Mouse (Mus musculus) spleen, adult 2 months (tissue): ENCODE measurements around the gene P4ha2. TPM values are rescaled to one million over a fixed set of nuclear protein-coding genes. Genes with fewer than 3 reads are reported as not detected.
A peak's percentile ranks its signal among the peaks of the same experiment; 100 is the strongest.

ENCODE experiments used
- DNase-seq, 2 experiments: peaks; one replicate each; pipeline versions ENCODE4 v3.0.0 to v3.0.0-alpha.2; 2012 to 2021; ENCODE audit warnings: low spot score in 2 of 2, low read depth in 1 of 2
- H3K27ac ChIP-seq: fragments of 200-500 bp; 2 replicates; pipeline ENCODE4 v1.5.1; 2012; ENCODE audit warnings: low read length, inconsistent platforms; ENCODE audit not compliant: insufficient read depth
- H3K27me3 ChIP-seq: fragments of 200-500 bp; 2 replicates; pipeline ENCODE4 v1.6.1; 2012; ENCODE audit warnings: mild to moderate bottlenecking, moderate library complexity, low read length, inconsistent platforms; ENCODE audit not compliant: control insufficient read depth, insufficient read depth
- H3K36me3 ChIP-seq: fragments of 200-500 bp; 2 replicates; pipeline ENCODE4 v1.6.1; 2012; ENCODE audit warnings: mild to moderate bottlenecking, low read length, inconsistent platforms; ENCODE audit not compliant: control insufficient read depth, insufficient read depth
- H3K4me1 ChIP-seq: fragments of 200-500 bp; 2 replicates; pipeline ENCODE4 v1.6.1; 2011; ENCODE audit warnings: inconsistent platforms; ENCODE audit not compliant: control insufficient read depth, insufficient read depth, insufficient read length
- H3K4me3 ChIP-seq: fragments of 200-500 bp; 2 replicates; pipeline ENCODE4 v1.5.1; 2011; ENCODE audit warnings: mild to moderate bottlenecking, inconsistent platforms; ENCODE audit not compliant: insufficient read depth, insufficient read length; ENCODE audit errors: extremely low read depth
- CTCF ChIP-seq: fragments of 200-500 bp; IDR thresholded peaks from 2 replicates; pipeline ENCODE4 v1.5.1; 2011; ENCODE audit warnings: mild to moderate bottlenecking, inconsistent platforms; ENCODE audit not compliant: insufficient read depth, insufficient read length, insufficient replicate concordance; ENCODE audit errors: extremely low read depth
- POLR2A ChIP-seq: fragments of 200-500 bp; IDR thresholded peaks from 2 replicates; pipeline ENCODE4 v1.6.1; 2011; ENCODE audit warnings: low read depth, low read length, inconsistent platforms
- WGBS: fragments of 180-500 bp; shearing (Covaris S2); methylation state at CpG from one replicate; pipeline ENCODE4 v1.1.7; 2018; 5-methylcytosine and 5-hydroxymethylcytosine counted together
- polyA plus RNA-seq: library from polyadenylated mRNA; depleted of rRNA; stranded (reverse); fragments of >200 nt; gene quantifications from 2 replicates; pipeline ENCODE4 v1.2.3, GENCODE M21; 2012

Gene P4ha2
- polyA plus RNA-seq, 1 experiment, result 2.8 TPM

GRCm38 (mm10) chr11:54112920-54113319 lies 13.0 kb downstream of the P4ha2 start:
- Histone ChIP-seq H3K4me3 (no peak overlapping the region), H3K36me3 (no peaks in the 10 kb centered on the region), H3K27ac (peak overlapping the region; percentile 47; the same call in 1 of the 2 replicates), H3K27me3 (no peaks in the 10 kb centered on the region), H3K4me1 (no peaks in the 10 kb centered on the region)
- TF ChIP-seq CTCF (no peak), POLR2A (no peak)
- peak in 1 of 2 experiments; percentile 34 for DNase-seq
- WGBS, result 4% methylated on average over 10 of the region's 10 CpGs

GRCm38 (mm10) chr11:54113352-54113751 lies 13.5 kb downstream of the P4ha2 start:
- no peaks in the 10 kb centered on the region for H3K4me1 ChIP-seq
- TF ChIP-seq POLR2A (no peak), CTCF (no peak)
- WGBS, result 30% methylated on average over 4 of the region's 4 CpGs

GRCm38 (mm10) chr11:54114746-54115145 lies 14.9 kb downstream of the P4ha2 start:
- Histone ChIP-seq H3K27me3 (no peaks in the 10 kb centered on the region), H3K4me1 (no peaks in the 10 kb centered on the region), H3K36me3 (no peaks in the 10 kb centered on the region), H3K4me3 (no peak overlapping the region), H3K27ac (no peak overlapping the region)
- TF ChIP-seq POLR2A (no peak), CTCF (no peak)
- WGBS, result 93% methylated on average over 3 of the region's 3 CpGs
- DNase-seq, result no peak

More at GRCm38 (mm10) chr11:54113352-54113751, 13.5 kb downstream of the P4ha2 start:
- H3K36me3 ChIP-seq, result no peaks in the 10 kb centered on the region
- H3K27me3 ChIP-seq, result no peaks in the 10 kb centered on the region
- no peak for DNase-seq
- peak overlapping the region; percentile 47; the same call in 1 of the 2 replicates for H3K27ac ChIP-seq
- no peak overlapping the region for H3K4me3 ChIP-seq

- WGBS, result 88% methylated on average over 8 of the region's 8 CpGs
- no peaks in the 10 kb centered on the region for H3K27me3 ChIP-seq
- TF ChIP-seq CTCF (no peak), POLR2A (no peak)
- no peak for DNase-seq
- no peaks in the 10 kb centered on the region for H3K4me1 ChIP-seq
- H3K4me3 ChIP-seq, result no peak overlapping the region
- H3K36me3 ChIP-seq, result no peaks in the 10 kb centered on the region
- H3K27ac ChIP-seq, result no peak overlapping the region
These were observed 15.4 kb downstream of the P4ha2 start for GRCm38 (mm10) chr11:54115301-54115700.

GRCm38 (mm10) chr11:54115911-54116310 lies 16.0 kb downstream of the P4ha2 start:
- Histone ChIP-seq H3K27me3 (no peaks in the 10 kb centered on the region), H3K4me1 (no peaks in the 10 kb centered on the region), H3K4me3 (no peak overlapping the region), H3K27ac (no peak overlapping the region), H3K36me3 (no peaks in the 10 kb centered on the region)
- no peak for TF ChIP-seq POLR2A
- no peak for TF ChIP-seq CTCF
- WGBS, result 84% methylated on average over 3 of the region's 3 CpGs
- DNase-seq, result no peak

GRCm38 (mm10) chr11:54116406-54116805 lies 16.5 kb downstream of the P4ha2 start:
- H3K4me1 ChIP-seq, result no peaks in the 10 kb centered on the region
- H3K27ac ChIP-seq, result no peak overlapping the region
- H3K27me3 ChIP-seq, result no peaks in the 10 kb centered on the region
- DNase-seq, result no peak
- WGBS, result 85% methylated on average over 4 of the region's 4 CpGs
- H3K4me3 ChIP-seq, result no peak overlapping the region
- H3K36me3 ChIP-seq, result no peaks in the 10 kb centered on the region
- TF ChIP-seq CTCF (no peak), POLR2A (no peak)

GRCm38 (mm10) chr11:54117096-54117495 lies 17.2 kb downstream of the P4ha2 start:
- Histone ChIP-seq H3K36me3 (no peaks in the 10 kb centered on the region), H3K4me3 (no peak overlapping the region), H3K27me3 (no peaks in the 10 kb centered on the region), H3K4me1 (no peaks in the 10 kb centered on the region), H3K27ac (no peak overlapping the region)
- WGBS, result 92% methylated on average over 10 of the region's 10 CpGs
- DNase-seq, result no peak
- TF ChIP-seq CTCF (no peak), POLR2A (no peak)
